Mouse (Mus musculus) thymus, postnatal 25 days (tissue): ENCODE measurements around the gene Krcc1.
A peak's percentile ranks its signal among the peaks of the same experiment; 100 is the strongest.

Experiments
- DNase-seq: peaks from one replicate; pipeline ENCODE4 v3.0.0; 2022

The Krcc1 gene

DNA sequence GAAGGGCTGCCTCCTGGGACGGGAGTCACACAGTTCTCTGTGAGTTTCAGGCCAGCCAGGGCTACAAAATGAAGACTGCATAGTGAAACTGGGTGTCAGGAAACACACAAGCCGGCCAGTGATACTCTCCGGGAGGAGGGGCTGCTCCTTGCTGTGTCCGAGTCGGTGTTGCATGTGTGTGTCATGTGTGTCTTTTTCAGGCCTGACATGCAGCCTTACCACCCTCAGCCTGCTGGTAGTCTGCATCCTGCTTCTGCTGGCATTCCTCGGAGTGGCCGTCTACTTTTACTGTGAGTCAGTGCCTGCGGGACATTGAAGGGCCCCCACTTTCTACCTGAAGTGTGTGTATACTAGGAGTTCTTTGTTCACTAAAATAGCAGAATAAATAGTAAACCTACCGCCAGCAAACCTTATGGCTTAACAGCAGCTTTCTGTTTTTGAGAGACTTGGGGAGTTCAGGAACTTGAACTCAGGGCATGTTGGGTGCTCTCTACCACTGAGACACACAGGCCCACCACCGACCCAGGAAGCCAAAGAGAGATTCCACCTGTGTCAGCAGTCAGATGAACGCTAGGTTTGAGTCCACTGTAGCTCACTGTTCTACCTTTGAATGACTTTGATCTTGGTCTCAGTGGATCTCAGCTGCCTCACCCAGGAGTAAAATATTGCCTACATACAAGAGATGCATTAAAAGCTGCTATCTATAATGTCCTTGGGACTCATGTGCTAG lies 60.9 kb downstream of the Krcc1 start:
- peak; percentile 68 for DNase-seq

GRCm38 (mm10) chr6:71333031-71333430 lies 61.6 kb downstream of the Krcc1 start:
- peak; percentile 70 for DNase-seq

- peak; percentile 74 for DNase-seq
These were observed 62.2 kb downstream of the Krcc1 start for GRCm38 (mm10) chr6:71333578-71334273.
